Mouse (Mus musculus) testis, adult 2 months (tissue): Measurements from ENCODE around the gene Micu1.

Experiments used
- CTCF ChIP-seq: fragments of 200-500 bp; IDR thresholded peaks from 2 replicates; pipeline ENCODE4 v1.5.1; 2012; ENCODE audit warnings: low read depth, mild to moderate bottlenecking, inconsistent platforms, low read length, moderate library complexity; ENCODE audit not compliant: control insufficient read depth, insufficient read depth, insufficient replicate concordance
- POLR2A ChIP-seq: fragments of 200-500 bp; IDR thresholded peaks from 2 replicates; pipeline ENCODE4 v1.6.1; 2012; ENCODE audit warnings: low read depth, mild to moderate bottlenecking, inconsistent platforms, low read length, moderate library complexity; ENCODE audit not compliant: control insufficient read depth

DNA sequence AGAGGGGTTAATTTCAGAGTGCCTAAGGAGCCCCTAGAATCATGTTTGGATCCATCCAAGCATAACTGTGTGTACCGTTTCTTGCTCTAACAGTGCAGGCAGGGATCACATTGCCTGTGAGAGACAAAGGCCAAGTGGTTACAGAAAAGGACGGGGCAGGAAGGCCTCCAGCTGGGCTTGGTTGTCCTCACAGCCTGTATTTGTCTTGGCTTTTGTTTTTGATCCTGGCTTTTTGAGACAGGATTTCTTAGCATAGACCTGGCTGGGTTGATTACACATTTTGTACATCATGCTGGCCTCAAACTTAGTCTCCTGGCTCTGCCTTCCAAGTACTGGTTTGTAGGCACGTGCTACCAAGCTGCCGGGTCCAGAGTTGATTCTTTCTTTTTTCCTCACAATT lies 93.6 kb downstream of the Micu1 start:
- TF ChIP-seq POLR2A, result no peak
- TF ChIP-seq CTCF, result no peak
